Comparison of ENCODE assay signal across 8 mouse cellular contexts in genomic region chr2:130068228-130068627, GRCm38 (mm10). TPM values are rescaled to one million over a fixed set of nuclear protein-coding genes. Genes with fewer than 3 reads are reported as not detected.
DNase-seq lines count a peak whose midpoint lies in the region; ATAC-seq and TF ChIP-seq lines count a peak whose summit lies in the region.

No protein-coding gene starts in this region.

- WGBS in forebrain, embryonic 15.5 days: 20% methylated on average over 3 of the region's 3 CpGs
- 25% methylated on average over 3 of the region's 3 CpGs for WGBS in forebrain, embryonic 13.5 days
- 21% methylated on average over 3 of the region's 3 CpGs for WGBS in lung, adult 2 months

- no peaks in the 10 kb centered on the region for H3K9me3 ChIP-seq in forebrain, embryonic 15.5 days
- no peaks in the 10 kb centered on the region for H3K9me3 ChIP-seq in forebrain, embryonic 13.5 days (replicated peaks)

- no peak for TF ChIP-seq POLR2A in lung, adult 2 months (IDR thresholded peaks at IDR 0.05; ENCODE audit: borderline replicate concordance, extremely low read depth, low read depth, low read length)
- no peak for TF ChIP-seq POLR2A in brain, embryonic 14.5 days (IDR thresholded peaks at IDR 0.05; ENCODE audit: borderline replicate concordance, extremely low read depth, insufficient read depth, insufficient read length, poor library complexity, severe bottlenecking)

- H3K4me3 ChIP-seq in forebrain, embryonic 15.5 days: no peak overlapping the region
- no peak overlapping the region for H3K4me3 ChIP-seq in forebrain, embryonic 13.5 days
- H3K4me3 ChIP-seq in lung, adult 2 months (replicated peaks; ENCODE audit: extremely low read depth, low read depth, low read length): no peak overlapping the region
- no peak overlapping the region for H3K4me3 ChIP-seq in layer of hippocampus, adult 2 months

- ATAC-seq in forebrain, embryonic 15.5 days (replicated peaks): 0 out of 2 replicates have a peak, but pooled peaks have one; percentile 16
- ATAC-seq in forebrain, embryonic 13.5 days: no peak
- ATAC-seq in erythroblast, adult 5-6 weeks (replicated peaks; ENCODE audit: low FRiP score, poor library complexity, severe bottlenecking): no peak

- H3K4me2 ChIP-seq in forebrain, embryonic 15.5 days (replicated peaks): no peak overlapping the region
- H3K4me2 ChIP-seq in forebrain, embryonic 13.5 days: no peak overlapping the region

- peak; percentile 55 for DNase-seq in lung, postnatal 10 days
- DNase-seq in lung, adult 2 months: no peak
- DNase-seq in brain, embryonic 14.5 days (ENCODE audit: low read depth): peak; percentile 69
- peak; percentile 42 to 55 for DNase-seq in layer of hippocampus, adult 2 months (ENCODE audit: low spot score in 2 of 2)
- DNase-seq in splenic B cell, adult 2 months (ENCODE audit: low read depth, low spot score): peak; percentile 17

- H3K27me3 ChIP-seq in forebrain, embryonic 15.5 days: no peaks in the 10 kb centered on the region
- no peaks in the 10 kb centered on the region for H3K27me3 ChIP-seq in forebrain, embryonic 13.5 days
- H3K27me3 ChIP-seq in splenic B cell, adult 2 months (ENCODE audit: control insufficient read depth, insufficient read depth, low read length, poor library complexity, severe bottlenecking): no peaks in the 10 kb centered on the region; the same call in 1 of the 2 replicates

- H3K4me1 ChIP-seq in forebrain, embryonic 15.5 days: no peaks in the 10 kb centered on the region
- no peaks in the 10 kb centered on the region for H3K4me1 ChIP-seq in forebrain, embryonic 13.5 days
- no peaks in the 10 kb centered on the region; the same call in 1 of the 2 replicates for H3K4me1 ChIP-seq in lung, adult 2 months (ENCODE audit: control insufficient read depth, insufficient read depth, low read length)

- H3K36me3 ChIP-seq in forebrain, embryonic 15.5 days: no peaks in the 10 kb centered on the region
- no peaks in the 10 kb centered on the region for H3K36me3 ChIP-seq in forebrain, embryonic 13.5 days (ENCODE audit: poor library complexity, severe bottlenecking)
- no peaks in the 10 kb centered on the region for H3K36me3 ChIP-seq in splenic B cell, adult 2 months (ENCODE audit: control insufficient read depth, insufficient read depth, low read length, poor library complexity, severe bottlenecking)

- no peak overlapping the region for H3K9ac ChIP-seq in forebrain, embryonic 15.5 days (replicated peaks)
- no peak overlapping the region for H3K9ac ChIP-seq in forebrain, embryonic 13.5 days

- no peak; the same call in 1 of the 2 replicates for TF ChIP-seq CTCF in lung, adult 2 months (IDR thresholded peaks at IDR 0.05; ENCODE audit: insufficient read depth, low read length)
- TF ChIP-seq CTCF in brain, embryonic 14.5 days (IDR thresholded peaks at IDR 0.05; ENCODE audit: borderline replicate concordance, extremely low read depth, insufficient read depth, insufficient read length): peak; percentile 54; the same call in 1 of the 2 replicates
- peak; percentile 93 for TF ChIP-seq CTCF in layer of hippocampus, adult 2 months (conservative IDR thresholded peaks at IDR 0.05)

- no peak overlapping the region for H3K27ac ChIP-seq in forebrain, embryonic 15.5 days (replicated peaks)
- no peak overlapping the region for H3K27ac ChIP-seq in forebrain, embryonic 13.5 days
- H3K27ac ChIP-seq in layer of hippocampus, adult 2 months: no peak overlapping the region

RNA-seq across cellular contexts. Expression of gene Tgm6, which starts 44.0 kb away (rescaled TPM):
- polyA plus RNA-seq in forebrain, embryonic 15.5 days (2015; fragmentation: Nextera tagmentation; extraction: Ambion mirVana): 0.09 and 0.26 TPM in 2 replicates
- polyA plus RNA-seq in forebrain, embryonic 13.5 days (2015; fragmentation: Nextera tagmentation; extraction: Ambion mirVana): 0.06 and 0.08 TPM in 2 replicates
- polyA plus RNA-seq in lung, adult 2 months (2012; rRNA removed): not detected in 2 replicates
- polyA plus RNA-seq in brain, embryonic 14.5 days (2012; rRNA removed): 0.18 and 0.23 TPM in 2 replicates
- under 1 TPM; 0.22 to 0.28 TPM for total RNA-seq in layer of hippocampus, adult 2 months (2021)
- not detected in 2 replicates for total RNA-seq in erythroblast, adult 5-6 weeks (2015; ENCODE audit: low replicate concordance)
- total RNA-seq in erythroblast, adult 5-6 weeks (2017; ENCODE audit: low replicate concordance): not detected in 2 replicates

RNA-seq across cellular contexts. Expression of gene Tgm3, which starts 56.1 kb away (rescaled TPM):
- polyA plus RNA-seq in forebrain, embryonic 15.5 days (2015; fragmentation: Nextera tagmentation; extraction: Ambion mirVana): not detected in 2 replicates
- not detected in 2 replicates for polyA plus RNA-seq in forebrain, embryonic 13.5 days (2015; fragmentation: Nextera tagmentation; extraction: Ambion mirVana)
- 1.6 and 83.3 TPM in 2 replicates for polyA plus RNA-seq in lung, adult 2 months (2012; rRNA removed)
- polyA plus RNA-seq in brain, embryonic 14.5 days (2012; rRNA removed): 0.19 and 0.25 TPM in 2 replicates
- total RNA-seq in layer of hippocampus, adult 2 months (2021): under 1 TPM; 0.20 to 0.23 TPM
- total RNA-seq in erythroblast, adult 5-6 weeks (2015; ENCODE audit: low replicate concordance): 0.63 and 2.3 TPM in 2 replicates
- total RNA-seq in erythroblast, adult 5-6 weeks (2017; ENCODE audit: low replicate concordance): 0.28 TPM in 1 of 2 replicates, not detected in the other
